Mouse (Mus musculus): ENCODE measurements at regions not wholly inside any gene's neighbourhood (a gene's known extent, or its start where the extent isn't known, plus 50 kb on each side); places are given as distances from the start of the nearest gene placed in this dataset.

DNA sequence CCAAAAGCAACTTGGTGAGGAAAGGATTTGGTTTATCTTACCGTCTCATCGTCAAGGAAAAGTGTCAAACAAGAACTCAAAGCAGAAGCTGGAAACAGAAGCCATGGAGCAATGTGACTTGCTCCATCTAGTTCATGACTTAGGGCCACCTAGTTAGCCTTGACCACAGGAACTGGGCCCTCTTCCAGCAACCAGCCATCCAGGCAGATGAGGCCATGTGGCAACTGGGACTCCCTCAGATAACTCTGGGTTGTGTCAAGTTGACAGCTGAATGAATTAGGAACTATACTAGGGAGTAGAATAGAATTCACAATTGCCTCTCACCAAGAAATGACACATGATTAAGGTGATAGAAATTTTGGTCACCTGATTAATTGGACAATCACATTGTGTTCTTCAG, 791.5 kb upstream of the Api5 start:
- no peak for DNase-seq (ENCODE audit: low read depth, low spot score)

DNA sequence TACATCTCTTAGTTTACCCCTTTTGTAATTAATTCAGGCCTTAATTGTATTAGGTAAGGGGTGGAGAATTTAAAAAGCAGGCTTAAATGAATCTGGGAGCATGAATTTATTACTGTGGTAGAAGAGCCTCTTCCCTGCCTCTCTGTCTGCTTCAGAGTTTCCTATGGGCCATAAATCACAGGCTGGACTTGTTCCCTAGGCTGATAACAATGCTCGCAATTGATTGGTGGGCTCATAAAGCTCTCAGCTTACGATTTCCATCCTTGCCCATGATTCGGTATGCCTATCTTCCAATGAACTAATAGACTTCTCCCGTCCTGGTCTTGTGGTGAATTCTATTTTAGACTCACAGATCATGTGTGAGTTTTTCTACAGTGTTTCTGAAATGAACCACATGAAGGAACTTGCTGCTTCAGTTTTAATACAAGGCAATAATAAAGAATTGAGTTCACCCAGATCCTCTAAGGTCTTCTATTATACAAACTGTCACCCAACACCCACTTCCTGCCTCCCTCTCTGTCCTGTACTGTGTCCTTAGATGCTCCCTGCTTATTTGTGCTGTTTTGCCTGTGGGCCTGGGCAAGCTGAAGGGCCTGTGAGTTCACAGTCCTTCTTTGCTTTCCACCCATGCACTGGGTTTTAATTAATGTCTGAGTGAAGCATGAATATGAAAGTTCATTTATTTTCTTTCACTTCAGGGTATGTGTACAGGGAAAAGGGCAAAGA, 772.4 kb upstream of the Api5 start:
- Histone ChIP-seq H3K9ac (ENCODE audit: control insufficient read depth, low read depth, low read length, poor library complexity, severe bottlenecking) (no peak overlapping the region), H3K4me1 (ENCODE audit: control insufficient read depth in 1 of 2, insufficient read depth in 2 of 2, low read length in 2 of 2) (no peaks in the 10 kb centered on the region), H3K27me3 (ENCODE audit: control insufficient read depth in 1 of 2, insufficient read depth in 2 of 2, low read length in 2 of 2) (no peaks in the 10 kb centered on the region), H3K4me3 (ENCODE audit: control insufficient read depth in 1 of 2, insufficient read depth in 1 of 2, low read depth in 2 of 2, low read length in 2 of 2) (no peak overlapping the region), H3K79me2 (ENCODE audit: control insufficient read depth, insufficient read depth, low read length, poor library complexity) (no peaks in the 10 kb centered on the region), H3K36me3 (ENCODE audit: control insufficient read depth in 1 of 2, insufficient read depth in 2 of 2, low read length in 2 of 2) (no peaks in the 10 kb centered on the region), H3K9me3 (replicated peaks; ENCODE audit: insufficient read depth, low read length) (no peaks in the 10 kb centered on the region), H3K27ac (ENCODE audit: control insufficient read depth, low read depth, low read length) (no peak overlapping the region)
- DNase-seq (ENCODE audit: low read depth, low spot score), result no peak
- TF ChIP-seq NRF1 (IDR thresholded peaks at IDR 0.05; ENCODE audit: insufficient read depth, low read depth, low read length, poor library complexity, severe bottlenecking), result no peak
- no peak for TF ChIP-seq CTCF (IDR thresholded peaks at IDR 0.05 in 2 of 3, conservative IDR thresholded peaks at IDR 0.05 in 1 of 3; ENCODE audit: control insufficient read depth in 1 of 3, insufficient read depth in 1 of 3, low read depth in 2 of 3, low read length in 3 of 3, poor library complexity in 1 of 3, severe bottlenecking in 1 of 3)
- TF ChIP-seq POLR2A (IDR thresholded peaks at IDR 0.05; ENCODE audit: control insufficient read depth in 1 of 2, insufficient read depth in 1 of 2, low read depth in 1 of 2, low read length in 2 of 2, poor library complexity in 1 of 2), result no peak
- TF ChIP-seq HCFC1 (IDR thresholded peaks at IDR 0.05; ENCODE audit: low read depth, low read length), result no peak
- no peak for TF ChIP-seq EP300 (IDR thresholded peaks at IDR 0.05; ENCODE audit: low read depth in 1 of 2, low read length in 2 of 2)
- TF ChIP-seq MEF2A (IDR thresholded peaks at IDR 0.05; ENCODE audit: extremely low read depth, insufficient replicate concordance, low read depth, low read length, poor library complexity, severe bottlenecking), result no peak
- TF ChIP-seq USF2 (IDR thresholded peaks at IDR 0.05; ENCODE audit: borderline replicate concordance in 1 of 2, insufficient read depth in 1 of 2, low read depth in 1 of 2, low read length in 2 of 2), result no peak
- no peak for TF ChIP-seq SIN3A (IDR thresholded peaks at IDR 0.05; ENCODE audit: low read length)
- TF ChIP-seq E2F4 (IDR thresholded peaks at IDR 0.05; ENCODE audit: borderline replicate concordance, low read depth, low read length), result no peak
- TF ChIP-seq TAL1 (IDR thresholded peaks at IDR 0.05; ENCODE audit: low read length), result no peak

More for the DNA sequence above, 791.5 kb upstream of the Api5 start:
- Histone ChIP-seq H3K79me2 (ENCODE audit: control insufficient read depth, insufficient read depth, low read length, poor library complexity) (no peaks in the 10 kb centered on the region), H3K9ac (ENCODE audit: control insufficient read depth, low read depth, low read length, poor library complexity, severe bottlenecking) (no peak overlapping the region), H3K27me3 (ENCODE audit: control insufficient read depth in 1 of 2, insufficient read depth in 2 of 2, low read length in 2 of 2) (no peaks in the 10 kb centered on the region), H3K4me1 (ENCODE audit: control insufficient read depth in 1 of 2, insufficient read depth in 2 of 2, low read length in 2 of 2) (no peaks in the 10 kb centered on the region), H3K4me3 (ENCODE audit: control insufficient read depth in 1 of 2, insufficient read depth in 1 of 2, low read depth in 2 of 2, low read length in 2 of 2) (no peak overlapping the region), H3K27ac (ENCODE audit: control insufficient read depth, low read depth, low read length) (no peak overlapping the region), H3K36me3 (ENCODE audit: control insufficient read depth in 1 of 2, insufficient read depth in 2 of 2, low read length in 2 of 2) (no peaks in the 10 kb centered on the region), H3K9me3 (replicated peaks; ENCODE audit: insufficient read depth, low read length) (no peaks in the 10 kb centered on the region)
- TF ChIP-seq MYB (IDR thresholded peaks at IDR 0.05; ENCODE audit: low read depth, low read length) (no peak), BHLHE40 (IDR thresholded peaks at IDR 0.05; ENCODE audit: borderline replicate concordance, low read depth, low read length) (no peak), NRF1 (IDR thresholded peaks at IDR 0.05; ENCODE audit: insufficient read depth, low read depth, low read length, poor library complexity, severe bottlenecking) (no peak), ZMIZ1 (IDR thresholded peaks at IDR 0.05; ENCODE audit: low read depth, low read length) (no peak), MEF2A (IDR thresholded peaks at IDR 0.05; ENCODE audit: extremely low read depth, insufficient replicate concordance, low read depth, low read length, poor library complexity, severe bottlenecking) (no peak), ZKSCAN1 (IDR thresholded peaks at IDR 0.05; ENCODE audit: low read depth, low read length) (no peak), RCOR1 (IDR thresholded peaks at IDR 0.05; ENCODE audit: low read depth, low read length) (no peak), POLR2A (IDR thresholded peaks at IDR 0.05; ENCODE audit: control insufficient read depth in 1 of 2, insufficient read depth in 1 of 2, low read depth in 1 of 2, low read length in 2 of 2, poor library complexity in 1 of 2) (no peak)

Data from MEL (cell line).